Mouse (Mus musculus) frontal cortex, postnatal 14 days (tissue): ENCODE results near the gene Zfp971.
A peak's percentile ranks its signal among the peaks of the same experiment; 100 is the strongest.
"Not testable (repeated sequence)": the region's sequence is repeated elsewhere in the genome, so short reads cannot be mapped to it uniquely, and the experiment has no call there.

Experiments used
- DNase-seq, 2 experiments: peaks; one replicate each; pipeline ENCODE4 v3.0.0; 2022; ENCODE audit warnings: low spot score in 2 of 2

The Zfp971 gene

DNA sequence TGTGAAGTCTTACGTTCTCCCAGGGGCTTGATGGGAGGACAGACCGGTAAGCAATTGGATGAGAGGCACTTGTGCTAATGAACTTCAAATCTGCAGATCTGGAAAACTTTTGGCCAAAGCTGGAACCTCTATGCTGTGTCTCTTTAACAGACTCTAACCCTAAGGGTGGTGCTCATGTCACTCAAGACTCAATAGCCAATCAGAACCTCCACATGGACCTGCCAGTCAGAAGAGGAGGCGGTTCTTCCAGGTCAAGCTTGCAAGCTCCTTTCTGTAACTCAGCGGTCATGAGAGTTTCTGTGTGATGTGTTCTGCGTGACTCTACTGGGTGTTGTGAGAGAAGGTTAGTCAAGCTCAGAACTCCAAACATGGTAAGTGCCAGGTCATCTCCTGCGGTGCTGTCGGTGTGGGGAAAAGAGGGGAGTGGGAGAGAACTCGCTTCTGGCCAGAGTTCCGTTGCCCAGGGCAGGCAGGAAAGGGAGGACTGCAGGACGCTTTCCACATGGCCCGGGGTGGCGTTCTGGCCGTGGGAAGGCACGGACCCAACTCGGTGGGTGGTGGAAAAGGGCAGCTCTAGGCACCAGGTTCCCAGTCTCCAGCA is at the start of gene Zfp971:
Gene Zfp971 (plus strand): TSS at position 274 of the 601 bp plus-strand sequence.
- peak; percentile 33 to 37 for DNase-seq

GRCm38 (mm10) chr2:177974814-177975213 is 48.3 kb upstream of the Zfp971 start:
- not testable (repeated sequence) for DNase-seq

DNA sequence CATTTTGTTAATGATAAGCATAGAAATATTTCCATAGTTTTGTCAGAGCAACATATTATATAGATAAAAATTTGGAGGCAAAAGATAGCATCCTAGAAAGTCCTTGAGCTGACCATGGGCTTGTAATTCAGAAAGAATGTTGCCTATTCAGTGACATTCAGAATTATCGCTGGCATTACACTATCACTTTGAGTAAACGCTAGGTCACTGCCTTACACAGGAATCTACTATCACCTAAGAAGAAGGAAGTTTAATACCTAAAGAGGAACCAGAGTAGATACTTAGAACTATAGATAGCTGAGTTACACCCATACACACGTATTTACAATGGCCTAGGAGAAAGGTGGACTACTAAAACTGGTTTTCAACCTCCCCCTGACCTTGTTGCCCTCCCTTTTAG is 3.6 kb upstream of the Zfp971 start:
- DNase-seq: not testable (repeated sequence)

GRCm38 (mm10) chr2:178020773-178021172 is 2.3 kb upstream of the Zfp971 start:
- DNase-seq: not testable (repeated sequence)

DNA sequence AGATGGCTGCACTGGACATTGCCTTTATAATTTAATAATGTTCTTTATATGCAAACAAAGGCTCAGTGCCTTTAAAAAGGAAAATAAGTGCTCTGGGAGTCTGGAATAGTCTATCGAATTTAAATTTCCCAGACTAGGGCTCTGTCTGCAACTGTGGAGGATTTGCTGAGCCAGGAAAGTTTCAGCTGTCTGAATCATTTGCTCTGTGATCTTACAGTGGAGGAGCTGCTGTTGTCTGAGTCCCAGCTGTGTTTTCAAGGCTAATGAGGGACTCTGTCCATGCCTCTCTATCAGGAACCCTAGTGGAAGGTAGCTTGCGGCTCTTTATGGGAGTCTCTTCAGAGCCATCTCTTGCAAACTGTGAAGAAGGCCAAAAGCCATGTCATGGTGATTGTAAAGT is 777 bp downstream of the Zfp971 start:
- DNase-seq: not testable (repeated sequence)

DNA sequence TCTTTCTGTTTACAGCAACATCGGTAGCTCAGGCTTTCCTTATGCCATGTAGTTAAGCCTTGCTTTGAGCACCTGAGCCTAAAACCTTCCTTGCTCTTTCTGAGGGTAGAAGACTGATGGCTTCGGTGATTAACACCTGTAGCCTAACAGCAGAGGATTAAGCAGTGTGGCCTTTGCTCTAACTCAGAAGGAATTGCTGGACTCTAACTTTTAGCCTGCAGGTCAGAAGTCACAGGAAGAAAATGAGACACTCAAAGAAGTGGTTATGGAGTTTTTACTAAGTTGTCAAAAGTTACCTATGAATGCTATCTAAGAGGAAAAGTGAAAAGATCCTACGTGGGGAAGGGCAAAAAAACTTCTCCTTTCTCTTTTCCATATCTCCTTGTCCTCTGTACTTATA is 4.5 kb downstream of the Zfp971 start:
- not testable (repeated sequence) for DNase-seq

GRCm38 (mm10) chr2:178058195-178058594 is 35.1 kb downstream of the Zfp971 start:
- no peak for DNase-seq

DNA sequence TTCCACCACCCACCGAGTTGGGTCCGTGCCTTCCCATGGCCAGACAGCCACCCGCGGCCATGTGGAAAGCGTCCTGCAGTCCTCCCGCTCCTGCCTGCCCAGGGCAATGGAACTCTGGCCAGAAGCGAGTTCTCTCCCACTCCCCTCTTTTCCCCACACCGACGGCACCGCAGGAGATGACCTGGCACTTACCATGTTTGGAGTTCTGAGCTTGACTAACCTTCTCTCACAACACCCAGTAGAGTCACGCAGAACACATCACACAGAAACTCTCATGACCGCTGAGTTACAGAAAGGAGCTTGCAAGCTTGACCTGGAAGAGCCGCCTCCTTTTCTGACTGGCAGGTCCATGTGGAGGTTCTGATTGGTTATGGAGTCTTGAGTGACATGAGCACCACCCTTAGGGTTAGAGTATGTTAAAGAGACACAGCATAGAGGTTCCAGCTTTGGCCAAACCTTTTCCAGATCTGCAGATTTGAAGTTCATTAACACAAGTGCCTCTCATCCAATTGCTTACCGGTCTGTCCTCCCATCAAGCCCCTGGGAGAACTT is 55.2 kb downstream of the Zfp971 start, which contains the start of gene Zfp931:
Gene Zfp931 (minus strand): TSS at position 311 of the 552 bp plus-strand sequence.
- peak; percentile 26 to 41 for DNase-seq
